Mouse (Mus musculus): Measurements from ENCODE around the gene Nek7.

GRCm38 (mm10) chr1:138593922-138594321 is 26.0 kb downstream of the Nek7 start:
- no peak for TF ChIP-seq CTCF (IDR thresholded peaks at IDR 0.05; ENCODE audit: borderline replicate concordance, extremely low read depth, insufficient read depth, insufficient read length)
- no peak for TF ChIP-seq POLR2A (IDR thresholded peaks at IDR 0.05; ENCODE audit: borderline replicate concordance, extremely low read depth, insufficient read depth, insufficient read length, poor library complexity, severe bottlenecking)

Data from brain, embryonic 14.5 days (tissue).